In genomic region chr13:55013702-55014344, GRCm38 (mm10) we compare ENCODE assay signal across 12 mouse cellular contexts. TPM values are rescaled to one million over a fixed set of nuclear protein-coding genes. Genes with fewer than 3 reads are reported as not detected.
A peak's percentile ranks its signal among the peaks of the same experiment; 100 is the strongest.
DNase-seq lines count a peak whose midpoint lies in the region; ATAC-seq and TF ChIP-seq lines count a peak whose summit lies in the region.
"Had no signal": no experiment of that assay in that cellular context is flagged by ENCODE, and none has a peak within 500 bp of the region (broad histone marks: within the 10 kb centered on the region; RNA-seq: fewer than 3 reads in every experiment).

No protein-coding gene starts in this region.

- no peak overlapping the region for H3K4me3 ChIP-seq in hindbrain, embryonic 10.5 days
- no peak overlapping the region for H3K4me3 ChIP-seq in hindbrain, embryonic 12.5 days
- H3K4me3 ChIP-seq in midbrain, embryonic 14.5 days (replicated peaks; ENCODE audit: low read depth, low read length) = no peak overlapping the region
- no peak overlapping the region for H3K4me3 ChIP-seq in midbrain, embryonic 11.5 days (ENCODE audit: low read depth, low read length)
- H3K4me3 ChIP-seq: embryonic facial prominence, embryonic 12.5 days; neural tube, embryonic 13.5 days had no signal

- WGBS in hindbrain, embryonic 10.5 days = 11% methylated on average over 9 of the region's 9 CpGs
- 8% methylated on average over 9 of the region's 9 CpGs for WGBS in hindbrain, embryonic 12.5 days
- 18% methylated on average over 9 of the region's 9 CpGs for WGBS in midbrain, embryonic 14.5 days
- WGBS in midbrain, embryonic 11.5 days = 17% methylated on average over 9 of the region's 9 CpGs

- H3K27ac ChIP-seq in hindbrain, embryonic 10.5 days = no peak overlapping the region
- no peak overlapping the region for H3K27ac ChIP-seq in hindbrain, embryonic 12.5 days
- H3K27ac ChIP-seq in midbrain, embryonic 14.5 days (replicated peaks; ENCODE audit: low read depth, low read length) = no peak overlapping the region
- H3K27ac ChIP-seq in midbrain, embryonic 11.5 days (ENCODE audit: low read depth, low read length) = no peak overlapping the region
- H3K27ac ChIP-seq: embryonic facial prominence, embryonic 12.5 days; neural tube, embryonic 13.5 days had no signal

- H3K27me3 ChIP-seq in hindbrain, embryonic 10.5 days (ENCODE audit: insufficient read depth, poor library complexity, severe bottlenecking) = peaks cover 85% of the 10 kb centered on the region
- H3K27me3 ChIP-seq in hindbrain, embryonic 12.5 days = peaks cover 45% of the 10 kb centered on the region
- no peaks in the 10 kb centered on the region for H3K27me3 ChIP-seq in midbrain, embryonic 14.5 days (ENCODE audit: control insufficient read depth, insufficient read depth, low read length)
- H3K27me3 ChIP-seq in midbrain, embryonic 11.5 days (ENCODE audit: control insufficient read depth, insufficient read depth, low read length) = peaks cover 10% of the 10 kb centered on the region; the same call in 1 of the 2 replicates

- peak; percentile 34; the same call in 1 of the 2 replicates for TF ChIP-seq CTCF in brain, embryonic 14.5 days (IDR thresholded peaks at IDR 0.05; ENCODE audit: borderline replicate concordance, extremely low read depth, insufficient read depth, insufficient read length)

- no peak for ATAC-seq in hindbrain, embryonic 12.5 days (ENCODE audit: low FRiP score)
- no peak for ATAC-seq in midbrain, embryonic 14.5 days (ENCODE audit: low FRiP score, low TSS enrichment)
- ATAC-seq in midbrain, embryonic 11.5 days (ENCODE audit: low FRiP score) = no peak

- H3K9ac ChIP-seq in hindbrain, embryonic 12.5 days = no peak overlapping the region
- H3K9ac ChIP-seq in midbrain, embryonic 14.5 days (replicated peaks; ENCODE audit: low read length) = no peak overlapping the region
- H3K9ac ChIP-seq in midbrain, embryonic 11.5 days (ENCODE audit: low read length) = no peak overlapping the region
- H3K9ac ChIP-seq: embryonic facial prominence, embryonic 12.5 days; neural tube, embryonic 13.5 days had no signal

- no peaks in the 10 kb centered on the region for H3K36me3 ChIP-seq in hindbrain, embryonic 10.5 days
- no peaks in the 10 kb centered on the region for H3K36me3 ChIP-seq in hindbrain, embryonic 12.5 days
- H3K36me3 ChIP-seq in midbrain, embryonic 14.5 days (ENCODE audit: control insufficient read depth, insufficient read depth, low read length) = no peaks in the 10 kb centered on the region
- H3K36me3 ChIP-seq in midbrain, embryonic 11.5 days (ENCODE audit: control insufficient read depth, insufficient read depth, low read length) = no peaks in the 10 kb centered on the region
- H3K36me3 ChIP-seq: embryonic facial prominence, embryonic 12.5 days; neural tube, embryonic 13.5 days had no signal

- no peaks in the 10 kb centered on the region for H3K9me3 ChIP-seq in hindbrain, embryonic 10.5 days
- no peaks in the 10 kb centered on the region for H3K9me3 ChIP-seq in hindbrain, embryonic 12.5 days (replicated peaks)
- H3K9me3 ChIP-seq in midbrain, embryonic 14.5 days (ENCODE audit: control insufficient read depth, low read length) = no peaks in the 10 kb centered on the region
- H3K9me3 ChIP-seq in midbrain, embryonic 11.5 days (ENCODE audit: control insufficient read depth, low read length) = no peaks in the 10 kb centered on the region
- H3K9me3 ChIP-seq: embryonic facial prominence, embryonic 12.5 days; neural tube, embryonic 13.5 days had no signal

- peak; percentile 60 for DNase-seq in hindbrain, embryonic 10.5 days (ENCODE audit: low spot score)
- DNase-seq in midbrain, embryonic 14.5 days = peak; percentile 47
- DNase-seq in midbrain, embryonic 11.5 days (ENCODE audit: low spot score, missing footprints) = no peak
- DNase-seq in brain, embryonic 14.5 days (ENCODE audit: low read depth) = no peak
- DNase-seq in retina, postnatal 1 day = peak; percentile 53
- no peak for DNase-seq in urinary bladder, adult 2 months (ENCODE audit: low spot score)
- DNase-seq in right cerebral cortex, adult 18-20 months = no peak
- DNase-seq: kidney, postnatal 10 days; thymus, postnatal 4 days had no signal

- no peak for TF ChIP-seq POLR2A in brain, embryonic 14.5 days (IDR thresholded peaks at IDR 0.05; ENCODE audit: borderline replicate concordance, extremely low read depth, insufficient read depth, insufficient read length, poor library complexity, severe bottlenecking)

- H3K4me2 ChIP-seq in hindbrain, embryonic 12.5 days (replicated peaks) = no peak overlapping the region
- H3K4me2 ChIP-seq in midbrain, embryonic 14.5 days (ENCODE audit: low read length) = no peak overlapping the region
- H3K4me2 ChIP-seq in midbrain, embryonic 11.5 days = no peak overlapping the region
- H3K4me2 ChIP-seq: embryonic facial prominence, embryonic 12.5 days; neural tube, embryonic 13.5 days had no signal

- H3K4me1 ChIP-seq in hindbrain, embryonic 10.5 days (replicated peaks) = peaks cover 57% of the 10 kb centered on the region
- peaks cover 13% of the 10 kb centered on the region for H3K4me1 ChIP-seq in hindbrain, embryonic 12.5 days
- peaks cover 6% of the 10 kb centered on the region for H3K4me1 ChIP-seq in midbrain, embryonic 14.5 days (ENCODE audit: control insufficient read depth, insufficient read depth, low read length)
- H3K4me1 ChIP-seq in midbrain, embryonic 11.5 days (ENCODE audit: control insufficient read depth, insufficient read depth, low read length) = peaks cover 17% of the 10 kb centered on the region

RNA-seq across cellular contexts. Expression of gene Hk3, which starts 7.4 kb away (rescaled TPM):
- polyA plus RNA-seq in hindbrain, embryonic 10.5 days (2016; fragmentation: Nextera tagmentation; extraction: Ambion mirVana) = 0.55 and 0.85 TPM in 2 replicates
- polyA plus RNA-seq in hindbrain, embryonic 12.5 days (2016; fragmentation: Nextera tagmentation; extraction: Ambion mirVana) = 0.87 and 0.91 TPM in 2 replicates
- 0.40 and 1.1 TPM in 2 replicates for polyA plus RNA-seq in midbrain, embryonic 14.5 days (2014; fragmentation: Nextera tagmentation; extraction: Ambion mirVana)
- polyA plus RNA-seq in midbrain, embryonic 11.5 days (2014; fragmentation: Nextera tagmentation; extraction: Ambion mirVana) = 0.94 and 0.95 TPM in 2 replicates
- polyA plus RNA-seq in brain, embryonic 14.5 days (2012; rRNA removed) = 0.90 and 1.1 TPM in 2 replicates
- 2.8 and 4.4 TPM in 2 replicates for polyA plus RNA-seq in urinary bladder, adult 2 months (2012; rRNA removed)

Comparison
In these comparisons a context has a peak if more than half of its experiments do, and no peak if none do; other contexts are left out.
1. DNase-seq: peak in hindbrain, embryonic 10.5 days (single experiment), midbrain, embryonic 14.5 days (single experiment) and retina, postnatal 1 day (single experiment); none in midbrain, embryonic 11.5 days (single experiment), brain, embryonic 14.5 days (single experiment), urinary bladder, adult 2 months (single experiment) and right cerebral cortex, adult 18-20 months (single experiment).